Mouse (Mus musculus): ENCODE results near the gene Aoah.

The Aoah gene

DNA sequence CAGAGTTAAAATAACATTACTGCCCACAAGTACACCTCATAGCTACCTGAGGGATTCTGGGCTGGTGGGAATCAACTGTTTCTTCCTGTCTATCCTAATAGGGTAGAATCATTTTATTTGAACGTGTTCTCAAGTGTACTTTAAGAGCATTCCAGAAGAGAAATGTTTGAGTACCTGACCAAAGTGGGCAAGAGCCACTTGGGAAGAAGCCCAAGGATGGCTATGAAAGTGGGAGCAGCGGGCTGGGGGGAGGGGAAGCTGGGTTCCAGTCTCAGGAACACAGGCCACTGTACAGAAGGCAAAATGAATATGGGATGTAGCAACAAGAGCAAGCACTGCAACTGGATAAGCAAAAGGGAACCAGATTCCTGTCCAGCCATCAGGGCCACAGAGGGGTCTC lies 111.3 kb downstream of the Aoah start:
- no peak for DNase-seq (ENCODE audit: low spot score)

DNA sequence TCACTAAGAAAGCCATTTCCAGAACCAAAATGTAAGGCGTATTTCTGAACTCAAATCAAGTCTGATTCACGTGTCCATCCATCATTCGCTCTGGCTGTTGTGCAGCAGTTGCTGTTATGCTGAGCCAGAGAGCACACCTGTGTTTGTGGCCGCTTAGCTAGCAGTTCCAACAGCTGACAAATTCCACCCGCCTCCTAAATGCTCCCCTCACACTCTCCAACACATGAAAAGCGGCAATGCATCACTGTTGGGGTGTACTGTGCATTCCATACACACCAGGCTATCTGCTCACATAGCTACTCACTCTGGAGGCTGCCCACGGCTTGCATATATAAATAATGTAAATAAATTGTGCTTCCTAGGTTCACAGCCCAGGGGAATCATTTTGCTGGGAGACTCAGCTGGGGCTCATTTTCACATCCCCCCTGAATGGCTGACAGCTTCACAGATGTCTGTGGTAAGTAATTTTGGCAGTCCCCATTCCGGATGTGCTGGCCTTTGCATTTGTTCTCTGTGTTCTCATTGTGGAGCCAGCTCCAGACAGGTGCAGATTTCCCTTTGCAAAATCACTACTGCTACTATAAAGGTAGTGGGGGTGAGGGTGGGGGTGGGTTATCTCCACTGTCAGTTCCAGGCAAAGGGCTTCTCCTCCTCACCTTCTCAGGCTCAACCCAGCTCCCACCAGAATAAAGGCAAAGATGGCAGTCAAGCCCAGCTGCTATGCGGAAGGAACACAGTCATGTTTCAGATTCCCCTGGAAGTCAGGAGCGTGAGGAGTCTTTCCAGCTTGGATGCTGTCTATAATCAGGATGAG lies 123.0 kb downstream of the Aoah start:
- no peak for DNase-seq (ENCODE audit: low spot score)

GRCm38 (mm10) chr13:20920401-20920800 lies 126.5 kb downstream of the Aoah start:
- no peak for DNase-seq (ENCODE audit: low spot score)

GRCm38 (mm10) chr13:20936016-20936415 lies 142.1 kb downstream of the Aoah start:
- no peak for DNase-seq (ENCODE audit: low spot score)

DNA sequence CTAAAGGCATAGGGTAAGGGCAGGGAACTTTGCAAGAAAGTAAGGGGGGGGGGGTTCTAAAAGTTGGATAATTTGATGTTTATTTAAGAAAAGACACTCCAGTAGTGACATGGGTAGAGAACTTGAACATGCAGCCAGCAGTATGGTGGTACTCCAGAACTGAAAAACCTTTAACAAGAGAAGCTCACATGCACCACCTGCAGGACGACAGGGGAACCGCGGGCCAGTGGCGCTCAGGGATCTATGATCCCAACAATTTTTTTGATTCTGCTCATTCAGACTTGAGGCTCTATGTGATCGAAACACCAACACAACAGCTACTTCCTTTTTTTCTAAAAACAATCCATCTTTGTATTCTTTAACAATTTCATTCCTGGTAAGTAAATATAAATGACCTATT lies 143.5 kb downstream of the Aoah start:
- DNase-seq (ENCODE audit: low spot score), result no peak

- DNase-seq (ENCODE audit: low spot score), result no peak
Observed at GRCm38 (mm10) chr13:20939099-20939498, 145.2 kb downstream of the Aoah start.

- peak; percentile 3 for DNase-seq (ENCODE audit: low spot score)
Observed at GRCm38 (mm10) chr13:20940389-20940788, 146.5 kb downstream of the Aoah start.

DNA sequence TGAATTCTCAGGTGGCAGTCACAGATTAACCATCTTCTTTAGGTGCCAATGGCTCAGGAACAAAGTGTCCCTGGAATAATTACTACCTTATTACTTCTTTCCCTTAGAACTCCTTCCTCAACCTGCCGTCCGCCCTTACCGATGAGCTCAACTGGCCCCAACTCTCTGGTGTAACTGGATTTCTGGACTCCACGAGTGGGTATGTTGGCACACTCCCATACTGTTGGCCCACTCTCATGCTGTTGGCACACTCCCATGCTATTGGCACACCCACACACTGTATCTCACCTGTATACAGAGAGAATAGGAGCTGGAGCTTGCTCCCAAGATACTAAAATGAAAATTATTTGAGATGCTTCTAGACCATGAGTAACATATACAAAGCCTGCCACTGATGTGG lies 147.8 kb downstream of the Aoah start:
- no peak for DNase-seq (ENCODE audit: low spot score)

- no peak for DNase-seq (ENCODE audit: low spot score)
Observed at GRCm38 (mm10) chr13:20963086-20963485, 169.2 kb downstream of the Aoah start.

DNA sequence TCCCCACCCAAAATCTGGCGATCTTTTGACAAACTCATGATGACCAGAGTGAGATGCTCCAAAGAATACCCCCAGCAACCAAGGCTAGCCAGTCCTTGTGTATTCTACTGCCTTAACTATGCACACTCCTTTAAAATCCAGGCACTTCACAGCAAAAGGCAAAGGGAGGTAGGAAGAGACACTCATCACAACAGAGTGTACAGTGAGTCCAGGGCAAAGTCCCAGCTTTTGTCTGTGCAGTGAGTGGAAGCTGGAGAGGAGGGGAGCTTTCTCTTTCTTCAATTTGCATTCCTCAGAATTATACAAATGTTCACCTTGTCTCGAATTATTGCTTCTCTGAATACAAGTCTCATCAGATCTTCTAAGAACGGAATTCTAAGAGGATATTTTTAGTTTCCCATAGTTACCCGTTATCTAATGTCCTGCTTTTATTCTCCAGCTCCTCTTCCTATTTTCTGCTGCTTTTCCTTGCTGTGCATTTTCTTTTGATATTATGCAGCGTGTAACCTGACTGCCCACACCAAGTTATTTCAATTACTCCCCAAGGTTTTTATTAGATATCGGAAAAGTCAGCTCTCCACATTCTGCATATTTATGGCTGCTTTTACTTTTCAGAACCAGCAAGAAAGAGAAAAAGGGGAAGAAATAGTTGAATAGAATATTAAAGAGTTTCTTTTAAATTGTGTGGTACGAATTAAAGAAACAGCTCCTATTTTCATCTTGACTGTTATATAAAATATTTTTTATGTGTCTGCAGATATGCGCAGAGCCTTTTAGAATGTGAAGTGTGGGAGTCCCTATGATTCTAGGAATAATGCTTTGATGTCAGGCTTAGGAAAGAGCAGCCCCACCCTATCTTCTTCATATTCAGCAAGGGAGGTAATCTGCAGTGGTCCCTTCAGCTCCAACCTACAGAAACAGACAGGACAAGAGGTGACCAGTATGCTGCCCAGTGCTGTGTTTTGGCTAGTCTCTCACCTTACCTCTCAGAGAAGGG lies 187.6 kb downstream of the Aoah start:
- DNase-seq (ENCODE audit: low spot score), result no peak

- no peak for DNase-seq (ENCODE audit: low spot score)
Observed at GRCm38 (mm10) chr13:20985510-20985909, 191.6 kb downstream of the Aoah start.

DNA sequence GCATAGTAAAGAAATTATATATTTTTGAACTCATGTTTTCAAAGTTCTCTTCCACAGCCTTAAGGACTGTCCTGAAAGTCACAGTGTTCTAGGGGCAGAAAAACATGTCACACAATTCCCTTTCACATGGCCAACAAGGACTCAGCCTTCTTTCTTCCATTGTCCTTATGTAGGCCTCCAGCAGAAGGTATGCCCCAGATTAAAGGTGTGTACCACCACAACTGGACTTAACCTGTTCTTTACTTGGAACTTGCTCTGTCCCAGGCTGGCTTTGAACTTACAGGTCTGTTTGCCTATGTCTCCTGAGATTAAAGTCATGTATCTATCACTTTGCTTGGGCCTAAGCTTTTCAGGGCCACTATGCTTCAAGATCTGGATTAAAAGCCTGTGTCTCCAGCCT lies 192.0 kb downstream of the Aoah start:
- no peak for DNase-seq (ENCODE audit: low spot score)

DNA sequence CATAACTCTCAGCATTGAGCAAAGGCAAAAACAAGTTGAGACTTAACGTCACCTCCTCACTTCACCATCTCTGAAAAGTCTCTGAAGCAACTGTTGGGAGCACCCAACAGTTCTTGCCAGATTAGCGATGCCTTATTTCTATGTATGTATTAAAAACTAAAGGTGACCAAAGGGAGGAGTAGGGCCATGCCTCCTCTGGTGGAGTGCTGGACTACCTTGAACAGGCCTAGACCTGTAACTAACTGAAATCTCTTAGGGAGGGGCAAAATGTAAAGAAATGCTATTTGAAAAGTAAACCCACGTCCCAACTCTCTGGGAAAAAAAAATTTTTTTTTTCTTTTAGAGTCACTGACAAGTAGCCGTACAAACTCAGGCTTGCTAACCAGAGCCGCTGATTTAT lies 211.3 kb downstream of the Aoah start:
- DNase-seq (ENCODE audit: low spot score), result no peak

- no peak for DNase-seq (ENCODE audit: low spot score)
Observed at GRCm38 (mm10) chr13:21005642-21006320, 211.9 kb downstream of the Aoah start.

DNA sequence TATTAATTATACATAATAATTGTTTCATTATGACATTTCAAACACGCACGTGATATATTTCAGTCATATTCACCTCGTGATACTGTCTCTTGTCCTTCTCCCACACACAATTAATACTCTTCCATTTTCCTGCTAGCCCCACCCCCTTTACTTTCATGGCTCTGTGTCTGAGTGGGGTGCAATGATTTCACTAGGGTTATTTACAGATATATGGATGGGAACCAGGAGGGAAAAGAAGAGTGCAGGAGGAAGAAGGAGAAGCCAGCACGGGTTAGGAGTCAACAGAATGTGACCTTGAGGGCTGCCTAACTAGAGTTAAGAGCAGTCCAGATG lies 212.4 kb downstream of the Aoah start:
- DNase-seq (ENCODE audit: low spot score), result no peak

- no peak for DNase-seq (ENCODE audit: low spot score)
Observed at GRCm38 (mm10) chr13:21013659-21014058, 219.7 kb downstream of the Aoah start.

DNA sequence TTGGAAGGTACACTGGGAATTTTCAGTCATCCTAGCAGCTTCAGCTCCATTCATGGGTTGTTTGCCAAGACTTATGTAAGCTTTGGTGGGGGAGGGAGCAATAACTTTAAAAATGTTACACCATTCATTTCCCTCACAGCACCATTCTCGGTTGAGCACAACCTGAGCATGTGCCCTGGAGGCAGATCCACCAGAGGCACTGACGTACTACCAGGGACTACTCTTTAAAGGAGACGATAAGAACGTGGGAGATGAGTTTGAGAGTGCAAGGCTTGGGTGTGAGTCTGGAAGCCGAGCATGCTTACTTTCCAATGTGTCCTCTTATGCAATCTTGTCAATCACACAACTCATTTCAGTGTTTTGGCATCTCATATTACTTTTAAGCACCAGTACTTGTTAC lies 230.9 kb downstream of the Aoah start:
- no peak for DNase-seq (ENCODE audit: low spot score)

GRCm38 (mm10) chr13:21033176-21033575 lies 239.3 kb downstream of the Aoah start:
- DNase-seq (ENCODE audit: low spot score), result no peak

- no peak for DNase-seq (ENCODE audit: low spot score)
Observed at GRCm38 (mm10) chr13:21035011-21035410, 241.1 kb downstream of the Aoah start.

DNA sequence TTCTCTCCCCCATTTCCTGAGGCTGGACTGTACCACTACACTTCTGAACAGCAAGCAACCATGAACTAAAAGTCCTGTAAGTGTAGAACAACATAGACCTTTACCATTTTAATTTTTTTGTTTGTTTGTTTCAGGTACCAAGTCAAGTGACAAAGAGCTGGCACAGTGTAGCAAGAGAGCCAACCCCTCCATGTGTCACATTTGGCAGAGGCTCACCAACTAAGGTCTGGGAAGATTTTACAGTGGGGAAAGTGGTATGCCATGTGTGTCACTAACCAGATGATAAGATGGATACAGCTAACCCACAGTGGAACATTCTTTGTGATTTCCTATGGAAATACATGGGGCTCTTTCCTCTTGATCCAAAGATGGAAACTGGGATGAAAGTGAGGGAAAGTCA lies 242.1 kb downstream of the Aoah start:
- DNase-seq (ENCODE audit: low spot score), result no peak

DNA sequence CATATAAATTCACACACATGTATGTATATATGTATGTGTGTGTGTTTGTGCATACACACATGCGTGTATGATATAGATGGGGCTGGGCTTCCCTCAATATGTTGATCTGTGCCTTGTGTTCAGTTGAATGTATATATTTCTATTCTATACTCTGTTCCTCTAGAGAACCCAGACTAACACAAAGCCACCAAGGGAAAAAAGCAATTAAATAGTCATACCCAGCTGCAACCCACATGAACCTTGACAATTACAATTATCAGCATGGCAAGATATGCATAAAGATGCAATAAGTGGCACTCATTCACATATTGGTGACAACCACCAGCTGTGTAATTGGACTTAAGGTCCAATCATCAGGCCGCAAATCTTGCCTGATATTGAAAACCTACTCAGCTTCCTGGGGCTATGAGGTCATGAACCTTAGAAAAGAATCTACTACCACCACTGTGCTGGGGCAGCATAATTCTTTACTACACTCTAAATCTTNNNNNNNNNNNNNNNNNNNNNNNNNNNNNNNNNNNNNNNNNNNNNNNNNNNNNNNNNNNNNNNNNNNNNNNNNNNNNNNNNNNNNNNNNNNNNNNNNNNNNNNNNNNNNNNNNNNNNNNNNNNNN lies 246.8 kb downstream of the Aoah start:
- no peak for DNase-seq (ENCODE audit: low spot score)

DNA sequence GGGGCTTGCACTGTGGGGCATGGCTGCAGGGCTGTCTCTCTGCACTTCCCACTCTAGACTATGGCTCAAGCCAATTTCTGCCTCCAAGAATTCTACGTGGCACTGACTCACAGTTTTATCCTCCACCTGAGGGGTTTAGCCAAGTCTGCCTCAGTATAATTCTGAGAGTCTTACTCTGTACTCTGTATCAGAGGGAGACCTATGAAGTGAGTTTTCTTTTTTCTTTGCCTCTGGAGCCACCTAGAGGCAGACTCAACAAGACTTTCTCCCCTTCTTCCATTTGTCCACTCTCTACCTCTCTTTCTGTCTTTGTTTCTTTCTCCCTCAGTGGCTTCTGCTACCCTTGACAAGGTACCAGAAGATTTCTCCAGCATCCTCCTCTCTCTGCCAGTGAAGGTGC lies 256.2 kb downstream of the Aoah start:
- no peak for DNase-seq (ENCODE audit: low spot score)

Measured in yolk sac, embryonic 10.5 days (tissue).